Mouse (Mus musculus): Measurements from ENCODE around the gene Gm47791.

The Gm47791 gene

GRCm38 (mm10) chr1:82724339-82725025 lies 46.6 kb downstream of the Gm47791 start, which contains the start of gene Mff:
Gene Mff (plus strand): TSS chr1:82724890.
- DNase-seq (ENCODE audit: low spot score in 2 of 2): peak; percentile 92 to 94

Data from frontal cortex, postnatal 36 days (tissue).